In genomic region chr17:56291171-56291511, GRCm38 (mm10) we compare ENCODE assay signal across 1 mouse cellular context.
TF ChIP-seq lines count a peak whose summit lies in the region.

No protein-coding gene starts in this region.

TF ChIP-seq in CH12.LX, 34 proteins besides CTCF, POLR2A, EP300 and RAD21:
- TF ChIP-seq TBP (conservative IDR thresholded peaks at IDR 0.05; ENCODE audit: low read depth, low read length): peak; percentile 75
- TF ChIP-seq MEF2A (IDR thresholded peaks at IDR 0.05; ENCODE audit: borderline replicate concordance, low read depth, low read length): peak; percentile 59; the same call in 1 of the 2 replicates
- peak; percentile 96 for TF ChIP-seq ZNF384 (IDR thresholded peaks at IDR 0.05; ENCODE audit: low read depth, low read length)
- peak; percentile 92 for TF ChIP-seq ELF1 (IDR thresholded peaks at IDR 0.05; ENCODE audit: low read depth, low read length)
- peak; percentile 30 for TF ChIP-seq NELFE (IDR thresholded peaks at IDR 0.05; ENCODE audit: low read depth, low read length)
- peak; percentile 75 for TF ChIP-seq HCFC1 (IDR thresholded peaks at IDR 0.05; ENCODE audit: low read depth, low read length)
- TF ChIP-seq MYC (IDR thresholded peaks at IDR 0.05; ENCODE audit: low read depth, low read length): peak; percentile 45; the same call in 1 of the 2 replicates
- TF ChIP-seq ZC3H11A (IDR thresholded peaks at IDR 0.05; ENCODE audit: low read depth, low read length): no peak
- TF ChIP-seq IRF4 (IDR thresholded peaks at IDR 0.05; ENCODE audit: low read depth, low read length): peak; percentile 70
- TF ChIP-seq MAZ (IDR thresholded peaks at IDR 0.05; ENCODE audit: low read depth, low read length): peak; percentile 90
- TF ChIP-seq KAT2A (IDR thresholded peaks at IDR 0.05; ENCODE audit: insufficient replicate concordance, low read length): 0 out of 2 replicates have a peak, but pooled peaks have one; percentile 46
- TF ChIP-seq POLR2AphosphoS2 (IDR thresholded peaks at IDR 0.05; ENCODE audit: low read depth, low read length): no peak
- TF ChIP-seq TCF12 (IDR thresholded peaks at IDR 0.05; ENCODE audit: low read depth, low read length): peak; percentile 71
- no peak for TF ChIP-seq USF2 (conservative IDR thresholded peaks at IDR 0.05; ENCODE audit: low read depth, low read length)
- 0 out of 2 replicates have a peak, but pooled peaks have one; percentile 34 for TF ChIP-seq ETS1 (conservative IDR thresholded peaks at IDR 0.05; ENCODE audit: low read depth, low read length)
- TF ChIP-seq NRF1 (IDR thresholded peaks at IDR 0.05; ENCODE audit: low read depth, low read length): peak; percentile 82
- no peak for TF ChIP-seq ZKSCAN1 (IDR thresholded peaks at IDR 0.05; ENCODE audit: borderline replicate concordance, low read depth, low read length)
- peak; percentile 3; the same call in 1 of the 2 replicates for TF ChIP-seq BHLHE40 (IDR thresholded peaks at IDR 0.05; ENCODE audit: low read depth, low read length)
- no peak for TF ChIP-seq PAX5 (IDR thresholded peaks at IDR 0.05; ENCODE audit: low read length)
- TF ChIP-seq SMC3 (IDR thresholded peaks at IDR 0.05; ENCODE audit: low read depth, low read length): peak; percentile 83
